Mouse (Mus musculus): ENCODE measurements around the gene Rora. TPM values are rescaled to one million over a fixed set of nuclear protein-coding genes. Genes with fewer than 3 reads are reported as not detected.

Gene Rora
- total RNA-seq, 2 experiments from 2014 or later = 58.8 to 76.8 TPM

DNA sequence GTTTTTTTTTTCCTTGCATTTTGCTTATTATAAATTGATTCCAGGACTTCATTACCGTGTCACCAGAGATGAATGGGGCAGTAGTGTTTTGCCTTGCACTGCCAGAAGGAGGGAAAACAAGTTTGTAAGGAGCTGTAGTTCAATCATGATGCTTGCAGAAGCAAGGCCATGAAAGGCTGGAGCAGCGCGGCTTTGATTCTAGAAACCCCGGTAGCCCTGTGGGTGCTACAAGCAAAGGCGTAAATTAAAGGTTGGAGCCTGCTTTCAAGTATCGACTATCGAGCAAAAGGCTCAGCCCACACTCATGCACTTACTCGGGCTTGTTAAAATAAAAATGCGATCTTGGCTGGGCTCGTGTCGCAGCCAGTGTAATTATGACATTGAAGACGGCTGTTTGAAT is 656.9 kb downstream of the Rora start:
- no peak for DNase-seq
- intact Hi-C loops (cut with DNase I) = no loop called here

DNA sequence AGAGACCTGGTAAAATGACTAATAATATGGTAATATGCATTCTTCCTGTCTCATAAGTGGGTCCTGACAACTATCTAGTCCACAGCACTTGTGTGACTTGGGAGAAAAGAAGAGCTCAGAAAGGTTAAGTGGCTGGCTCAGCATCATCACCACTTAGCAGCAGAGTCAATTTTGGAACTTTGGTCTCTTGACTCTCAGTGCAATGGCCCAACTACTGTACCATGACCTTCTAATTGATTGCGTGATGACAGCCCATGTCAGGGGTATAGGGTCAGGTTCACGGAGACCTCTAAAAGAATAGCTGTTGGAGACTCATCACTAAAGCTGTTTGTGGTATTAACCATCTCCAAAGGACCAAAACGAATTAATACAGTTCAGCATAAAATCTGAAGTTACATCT is 659.7 kb downstream of the Rora start:
- intact Hi-C loops (cut with DNase I) = no loop called here
- DNase-seq = no peak

DNA sequence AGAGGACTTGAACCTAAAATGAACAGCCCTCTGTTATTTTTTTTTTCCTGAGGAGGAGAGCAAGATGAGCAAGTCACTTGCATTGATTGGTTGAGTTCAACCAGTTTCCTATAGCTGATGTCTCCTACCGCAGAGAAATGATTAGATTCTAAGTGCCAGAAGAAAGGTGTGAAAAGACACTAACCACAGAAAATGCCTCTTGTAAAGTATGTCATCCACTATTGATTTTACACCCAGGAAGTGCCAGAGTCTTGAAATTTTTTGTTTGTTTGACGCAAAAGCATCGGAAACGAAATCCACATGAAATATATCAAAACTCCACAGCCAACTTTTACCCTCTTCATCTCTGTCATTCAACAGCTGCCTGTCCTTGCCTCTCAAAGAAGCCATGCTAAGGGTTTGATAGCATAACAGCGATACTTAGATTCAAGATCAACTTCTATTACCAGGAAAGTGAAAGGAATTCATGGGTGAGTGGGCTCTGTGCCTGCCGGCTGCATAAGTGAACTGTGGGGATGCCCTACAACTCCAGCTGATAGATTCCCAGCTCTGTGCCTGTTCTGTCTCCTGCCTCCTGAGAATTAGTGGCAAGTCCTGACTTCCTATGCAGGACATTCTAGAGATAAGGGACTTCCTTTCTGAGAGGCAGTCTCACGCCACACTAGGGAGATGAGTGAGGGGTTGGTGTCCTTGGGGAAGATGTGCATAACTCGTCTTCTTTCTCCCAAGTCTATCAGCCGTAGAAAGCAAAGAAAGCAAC is 661.0 kb downstream of the Rora start:
- intact Hi-C loops (cut with DNase I) = no loop called here
- DNase-seq = no peak

DNA sequence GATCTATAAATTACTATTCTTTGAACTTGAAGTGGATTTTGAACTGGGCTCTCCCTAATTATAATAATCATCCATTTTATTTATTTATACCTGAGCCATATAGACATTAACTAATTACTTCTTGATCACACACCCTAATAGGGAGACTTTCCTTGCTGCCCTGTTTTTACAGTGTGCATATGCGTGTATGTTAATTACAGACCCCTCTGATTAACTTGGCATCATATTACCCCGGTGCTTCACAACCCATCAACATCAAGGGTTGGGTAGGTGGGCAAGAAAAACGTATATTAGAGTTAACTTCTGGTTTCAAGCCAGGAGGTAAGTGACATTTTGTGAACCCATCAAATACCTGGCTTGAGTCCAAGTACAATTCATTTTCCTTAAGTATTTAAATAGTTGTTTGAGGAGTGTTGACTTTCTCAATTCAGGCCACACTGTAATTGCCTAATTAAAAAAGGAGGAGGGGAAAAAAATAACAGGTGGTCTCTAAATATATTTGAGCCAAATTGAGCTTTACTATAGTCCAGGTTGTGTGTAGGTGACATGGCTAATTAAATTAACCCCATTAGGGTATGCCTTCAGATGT is 664.0 kb downstream of the Rora start:
- no peak for DNase-seq
- intact Hi-C loops (cut with DNase I) = no loop called here

DNA sequence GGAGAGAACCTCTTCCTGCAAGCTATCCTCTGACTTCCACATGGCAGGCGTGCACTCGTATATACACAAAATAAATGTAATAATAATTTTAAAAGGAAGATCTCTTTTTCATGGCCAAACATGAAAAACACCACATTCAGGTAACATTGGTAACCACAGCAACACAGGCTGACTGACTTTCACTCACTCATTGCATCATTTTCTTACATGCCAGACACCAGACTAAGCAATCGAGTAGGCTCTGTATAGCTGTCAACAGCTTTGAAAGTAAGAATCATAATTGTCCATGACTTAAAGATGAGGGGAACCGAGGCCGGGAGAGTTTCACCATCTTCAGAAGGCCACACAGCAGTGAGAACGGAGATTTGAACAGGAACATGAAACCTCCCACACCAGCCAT is 665.8 kb downstream of the Rora start:
- intact Hi-C loops (cut with DNase I) = no loop called here
- DNase-seq = no peak

DNA sequence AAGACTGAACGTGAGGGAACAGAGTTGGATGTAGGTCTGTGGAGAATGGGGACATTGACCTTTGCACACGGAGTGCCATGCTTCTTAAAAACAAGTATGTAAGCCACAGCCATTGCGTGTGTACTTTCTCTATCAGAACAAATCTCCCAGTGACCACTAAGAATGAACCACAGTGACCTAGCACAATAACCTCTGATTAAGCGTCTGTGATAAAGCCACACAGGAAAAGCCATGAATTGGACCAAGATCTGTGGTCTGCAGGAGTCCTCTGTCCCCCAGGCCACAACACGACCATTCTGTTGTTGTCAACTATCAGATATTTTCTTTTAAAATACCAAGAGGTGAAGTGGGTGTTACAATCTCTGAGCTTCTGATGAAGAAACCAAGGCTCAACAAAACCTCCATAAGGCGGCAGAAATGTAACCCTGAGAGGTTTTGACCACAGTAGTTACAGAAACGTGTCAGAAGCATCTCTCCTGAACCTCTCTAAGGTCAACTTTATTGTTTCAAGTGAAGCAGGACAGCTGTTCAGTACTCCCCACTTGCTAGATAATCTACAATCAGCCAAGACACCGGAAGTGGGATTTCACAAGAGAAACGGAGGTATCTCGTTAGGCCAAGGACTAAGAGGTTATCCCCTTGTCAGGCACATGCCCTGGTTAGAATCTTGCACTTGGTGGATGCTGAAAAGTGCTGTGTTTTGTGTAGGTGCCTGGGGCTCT is 666.5 kb downstream of the Rora start:
- no peak for DNase-seq
- intact Hi-C loops (cut with DNase I) = no loop called here

DNA sequence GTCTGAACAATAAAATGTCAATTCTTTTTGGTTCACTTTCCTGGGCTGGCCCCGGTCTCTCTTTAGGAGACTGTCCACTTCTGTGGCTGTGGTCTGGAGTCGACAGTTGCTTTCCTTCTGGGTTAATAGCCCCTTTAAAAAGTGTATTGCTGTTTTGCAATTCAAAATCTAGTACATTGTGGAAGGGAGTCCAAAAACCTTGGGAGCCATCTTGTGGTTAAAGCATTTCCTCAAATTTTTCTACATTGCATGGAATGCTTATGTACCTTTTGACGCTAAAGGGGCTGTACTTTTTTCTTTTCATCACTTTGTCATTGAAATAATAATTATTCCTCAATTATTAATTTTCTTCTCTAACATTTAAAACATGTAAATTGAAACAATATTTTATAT is 667.0 kb downstream of the Rora start:
- no peak for DNase-seq
- intact Hi-C loops (cut with DNase I) = no loop called here

DNA sequence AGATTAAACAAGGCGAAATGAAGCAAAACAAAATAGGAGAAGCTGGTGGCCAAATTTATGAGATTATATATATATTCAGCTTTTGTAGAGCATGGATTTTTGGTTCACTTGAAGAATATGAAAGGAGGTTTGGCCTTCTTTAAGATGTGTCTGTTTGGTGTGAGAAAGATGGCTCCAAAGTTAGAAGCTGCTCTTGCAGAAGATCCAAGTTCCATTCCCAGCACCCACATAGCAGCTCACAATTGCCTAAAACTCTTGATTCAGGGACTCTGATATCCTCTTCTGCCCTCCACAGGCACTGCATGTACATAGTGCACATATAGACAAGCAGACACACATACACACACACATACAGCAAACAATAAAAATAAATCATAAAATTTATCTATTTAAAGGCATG is 668.4 kb downstream of the Rora start:
- no peak for DNase-seq
- intact Hi-C loops (cut with DNase I) = no loop called here

DNA sequence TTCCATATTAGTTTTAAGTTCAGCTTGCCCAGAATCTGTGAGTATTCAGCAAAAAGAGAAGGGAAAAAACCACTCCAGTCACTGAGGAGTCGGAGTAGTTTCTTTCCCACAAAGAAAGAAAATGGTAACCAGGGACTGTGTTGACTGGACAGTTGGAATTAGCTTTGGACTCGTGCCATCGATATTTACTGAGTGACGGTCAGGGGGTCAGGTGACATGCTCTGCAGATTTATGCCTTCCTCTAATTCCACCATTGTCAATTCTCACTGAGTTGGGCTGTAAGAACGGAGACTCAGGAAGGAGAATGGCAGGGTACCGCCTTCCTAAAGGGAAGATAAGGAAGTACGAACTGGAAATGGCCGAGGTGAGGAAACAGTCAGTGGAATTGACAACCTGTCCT is 670.2 kb downstream of the Rora start:
- intact Hi-C loops (cut with DNase I) = no loop called here
- DNase-seq = no peak

DNA sequence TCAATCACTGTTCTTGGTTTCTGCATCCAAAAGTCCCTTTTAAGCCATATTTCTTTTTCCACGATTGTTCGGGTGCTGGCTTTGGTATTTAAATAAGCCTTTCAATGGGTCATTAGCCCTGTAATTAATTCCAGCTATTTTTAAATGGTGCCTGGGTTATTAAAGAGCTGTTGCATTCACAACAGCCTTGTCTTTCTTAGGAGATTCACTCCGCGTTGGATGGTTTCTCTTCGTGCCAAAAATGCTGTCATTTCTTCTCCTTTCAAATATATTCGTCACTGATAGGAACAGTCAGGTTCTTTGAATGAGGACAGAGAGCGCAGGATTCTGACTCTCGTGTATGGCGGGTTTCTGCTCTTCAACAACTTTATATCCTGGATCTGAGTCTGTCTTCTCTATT is 673.5 kb downstream of the Rora start:
- intact Hi-C loops (cut with DNase I) = no loop called here
- no peak for DNase-seq

DNA sequence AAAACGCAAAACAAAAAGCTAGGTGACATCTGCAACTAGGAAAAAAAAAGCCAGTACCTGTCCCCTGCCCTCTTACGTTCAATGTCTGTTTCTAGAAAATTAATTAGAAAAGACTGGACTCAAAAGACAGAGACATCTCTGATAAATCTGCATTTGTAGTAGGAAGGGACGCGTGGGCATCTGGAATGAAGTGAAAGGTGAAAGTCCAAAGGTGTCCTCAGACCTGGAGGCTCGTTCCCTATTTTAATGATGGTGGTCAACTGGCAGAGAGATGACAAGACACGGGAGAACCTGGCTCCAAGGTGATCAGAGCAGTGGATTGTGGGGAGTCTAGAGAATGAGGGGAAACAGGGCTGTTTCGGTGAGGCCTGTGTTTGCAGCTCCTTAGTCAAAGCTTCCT is 674.0 kb downstream of the Rora start:
- no peak for DNase-seq
- intact Hi-C loops (cut with DNase I) = no loop called here

DNA sequence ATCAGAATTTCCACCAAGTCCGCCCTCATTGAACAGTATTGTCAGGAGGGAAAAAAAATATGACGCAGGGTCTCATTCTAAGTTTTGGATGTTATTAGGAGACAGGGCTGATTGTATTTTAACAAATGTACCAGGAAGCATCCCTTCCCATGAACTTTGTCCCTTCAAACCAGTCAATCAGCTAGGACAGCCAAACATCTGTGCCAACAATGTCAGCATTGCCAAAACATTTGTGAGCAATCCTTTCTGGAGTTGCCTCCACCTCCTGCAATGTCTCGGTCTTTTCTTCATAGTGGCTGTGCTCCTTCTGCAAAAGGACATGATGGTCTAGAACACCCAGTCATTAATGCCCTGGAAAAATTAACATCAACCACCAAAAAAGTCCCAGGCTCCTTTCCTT is 678.2 kb downstream of the Rora start:
- intact Hi-C loops (cut with DNase I) = no loop called here

DNA sequence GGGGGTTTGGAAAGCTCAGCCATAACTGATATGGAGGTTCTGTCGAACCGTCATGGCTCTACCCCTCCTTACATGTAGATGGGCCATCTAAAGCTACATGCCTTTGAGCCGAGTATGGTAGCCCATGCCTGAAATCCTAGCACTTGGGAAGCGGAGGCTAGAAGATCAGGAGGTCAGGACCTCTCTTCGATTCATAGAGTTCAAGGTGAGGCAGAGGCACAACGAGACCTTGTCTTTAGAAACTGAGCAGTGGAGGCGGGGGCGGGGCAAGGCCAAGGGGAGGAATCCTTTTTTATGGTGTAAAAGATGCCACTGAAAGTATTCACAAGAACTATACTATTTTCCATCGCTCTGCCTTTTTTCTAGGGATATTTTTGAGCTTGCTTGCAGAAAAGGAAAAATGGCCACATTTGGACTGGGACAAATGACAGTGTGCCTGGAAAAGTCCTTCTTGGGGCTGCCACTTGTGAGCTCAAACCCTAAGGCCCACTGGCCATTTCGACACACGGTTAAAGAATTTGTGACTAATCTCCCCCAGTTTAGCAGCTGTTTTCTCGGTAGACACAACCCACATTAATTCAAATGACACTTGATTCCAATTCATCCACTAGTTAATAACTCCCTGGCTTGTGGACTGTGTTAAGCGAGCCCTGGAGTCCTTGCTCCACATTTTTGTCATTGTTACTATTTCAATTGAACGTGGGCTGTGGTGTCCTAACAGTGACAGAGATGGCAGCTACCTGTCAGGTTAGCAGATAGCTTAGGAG is 679.4 kb downstream of the Rora start:
- DNase-seq = no peak
- intact Hi-C loops (cut with DNase I) = no loop called here

More for the DNA sequence above, 678.2 kb downstream of the Rora start:
- DNase-seq = peak in 1 of 2 experiments; percentile 41

DNA sequence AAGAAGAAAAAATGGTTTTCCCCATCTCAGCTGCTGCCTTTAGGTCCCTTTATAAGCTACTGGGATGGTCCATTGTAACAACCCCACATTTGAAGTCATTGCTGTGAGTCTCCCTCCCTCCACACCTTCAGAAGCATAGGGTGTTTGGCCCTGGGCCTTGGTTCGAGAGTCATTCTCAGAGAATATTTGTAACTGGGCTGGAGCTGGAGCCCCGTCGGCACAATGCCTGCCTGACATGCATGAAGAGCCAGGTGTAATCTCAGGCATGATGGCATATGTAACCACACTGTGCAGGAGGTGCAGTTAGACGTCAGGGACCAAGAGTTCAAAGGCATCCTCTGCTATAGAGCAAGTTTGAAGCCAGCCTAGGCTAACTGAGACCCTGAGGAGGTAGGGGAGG is 680.1 kb downstream of the Rora start:
- intact Hi-C loops (cut with DNase I) = no loop called here

DNA sequence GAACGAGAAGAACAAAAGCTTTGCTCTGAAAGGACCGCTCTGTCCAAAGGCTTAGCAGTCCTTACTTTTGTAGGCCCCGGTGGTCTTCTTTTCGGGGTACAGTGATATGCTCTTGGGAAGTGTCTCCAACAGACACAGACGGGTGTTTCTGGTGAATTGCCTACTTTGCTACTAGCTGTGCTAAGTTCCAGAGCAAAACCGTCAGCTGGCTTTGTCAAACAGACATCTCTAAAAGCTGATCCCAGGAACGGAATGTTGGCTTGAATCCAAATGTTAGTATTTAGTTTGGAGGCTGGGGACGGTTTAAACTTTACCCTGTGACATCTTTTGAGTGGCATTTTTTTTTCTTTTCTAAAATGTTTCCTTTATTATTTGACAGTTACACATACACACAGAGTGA is 680.5 kb downstream of the Rora start:
- no peak for DNase-seq
- intact Hi-C loops (cut with DNase I) = no loop called here

More for the DNA sequence above, 680.1 kb downstream of the Rora start:
- no peak for DNase-seq

DNA sequence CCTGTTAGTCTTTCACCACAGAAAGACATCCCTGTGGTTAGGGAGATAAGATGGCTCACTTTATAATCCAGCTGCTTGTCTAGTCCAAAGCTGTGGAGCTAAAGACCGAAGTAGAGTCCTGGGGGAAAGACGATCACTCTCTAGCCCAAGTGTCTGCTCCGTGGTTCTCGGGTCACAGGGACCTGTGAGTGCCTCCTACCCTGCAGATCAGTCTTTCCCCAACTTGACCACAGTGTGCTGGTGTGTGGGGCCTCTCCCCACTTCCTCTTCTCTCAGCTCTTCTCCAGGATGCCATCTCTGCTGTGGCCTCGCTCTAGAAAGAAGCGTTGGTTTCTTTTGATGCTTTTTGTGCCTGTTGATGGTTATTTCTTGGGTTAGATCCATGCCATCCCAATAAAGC is 682.5 kb downstream of the Rora start:
- no peak for DNase-seq
- intact Hi-C loops (cut with DNase I) = no loop called here

DNA sequence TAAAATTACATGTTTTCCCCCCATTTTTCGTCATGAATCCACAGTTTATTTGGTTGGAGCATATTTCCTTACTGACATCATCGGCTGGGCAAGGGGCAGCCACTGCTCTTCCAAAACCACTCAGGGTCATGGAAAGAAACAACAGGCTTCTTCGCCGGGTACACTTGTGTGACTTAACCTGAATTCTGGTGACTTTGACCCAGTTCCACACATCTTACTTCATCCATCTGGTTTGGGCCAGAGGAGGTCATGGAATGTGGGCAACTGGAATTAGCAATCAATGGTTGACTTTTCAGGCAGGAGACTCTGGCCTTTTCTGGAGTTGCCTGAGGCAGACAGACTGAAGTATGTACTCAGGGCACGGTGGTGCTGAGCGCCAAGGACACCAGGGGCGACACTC is 685.6 kb downstream of the Rora start:
- no peak for DNase-seq
- intact Hi-C loops (cut with DNase I) = no loop called here

DNA sequence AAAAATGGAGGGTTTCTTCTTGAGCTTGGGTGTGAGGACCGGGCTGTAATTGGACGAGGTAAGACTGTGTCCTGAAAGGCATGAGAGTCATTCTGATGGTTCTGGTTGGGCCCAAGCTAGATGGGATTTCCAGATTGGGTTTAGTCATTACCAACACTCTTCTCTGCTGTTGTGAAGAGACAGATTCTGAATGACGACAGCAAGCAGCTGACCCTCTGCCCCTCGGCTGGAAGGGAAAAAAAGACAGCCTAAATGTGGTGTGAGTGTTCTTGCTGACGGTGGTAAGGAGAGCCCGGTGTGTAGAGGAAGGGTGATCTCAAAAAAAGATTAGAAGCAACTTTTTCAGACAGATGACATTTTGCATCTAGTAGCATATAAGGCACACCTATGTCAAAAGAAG is 686.2 kb downstream of the Rora start:
- DNase-seq = no peak
- intact Hi-C loops (cut with DNase I) = no loop called here

DNA sequence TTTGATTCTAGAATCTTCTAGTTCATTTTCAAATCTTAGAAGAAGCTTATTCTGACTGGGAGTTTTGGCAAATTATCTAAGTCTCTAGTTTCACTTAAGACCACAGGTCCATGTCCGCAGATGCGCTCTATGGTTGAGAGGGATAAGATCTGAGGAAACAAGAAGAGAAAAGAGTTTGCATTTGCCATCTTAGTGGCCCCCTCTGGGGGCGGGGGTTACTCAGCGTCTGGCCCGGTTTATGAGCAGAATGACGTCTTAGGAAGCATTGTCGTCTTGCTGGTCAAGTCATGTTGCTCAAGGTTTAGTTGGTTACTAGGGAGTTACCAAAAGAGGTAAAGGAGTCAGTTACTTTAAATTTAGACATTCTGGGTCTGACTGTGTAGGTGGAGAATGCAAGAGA is 686.8 kb downstream of the Rora start:
- DNase-seq = no peak
- intact Hi-C loops (cut with DNase I) = no loop called here

DNA sequence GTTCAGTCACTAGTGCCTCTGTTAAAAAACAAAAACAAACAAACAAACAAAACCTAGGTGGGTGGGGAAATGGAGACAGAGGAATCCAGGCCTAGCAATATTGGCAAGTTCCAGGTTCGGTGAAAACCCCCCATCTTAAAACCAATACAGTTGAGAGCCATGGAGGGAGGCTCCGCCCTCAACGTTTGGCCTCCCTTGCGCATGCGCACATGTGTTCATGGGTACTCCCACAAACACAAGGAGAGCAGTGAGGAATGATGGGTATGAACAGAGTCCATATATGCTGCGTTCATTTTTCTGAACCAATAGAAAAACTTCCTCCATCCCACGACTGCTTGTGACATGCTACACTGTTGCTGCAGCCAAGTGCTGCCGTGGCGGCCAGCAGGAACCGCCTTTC is 690.3 kb downstream of the Rora start:
- intact Hi-C loops (cut with DNase I) = no loop called here
- no peak for DNase-seq

DNA sequence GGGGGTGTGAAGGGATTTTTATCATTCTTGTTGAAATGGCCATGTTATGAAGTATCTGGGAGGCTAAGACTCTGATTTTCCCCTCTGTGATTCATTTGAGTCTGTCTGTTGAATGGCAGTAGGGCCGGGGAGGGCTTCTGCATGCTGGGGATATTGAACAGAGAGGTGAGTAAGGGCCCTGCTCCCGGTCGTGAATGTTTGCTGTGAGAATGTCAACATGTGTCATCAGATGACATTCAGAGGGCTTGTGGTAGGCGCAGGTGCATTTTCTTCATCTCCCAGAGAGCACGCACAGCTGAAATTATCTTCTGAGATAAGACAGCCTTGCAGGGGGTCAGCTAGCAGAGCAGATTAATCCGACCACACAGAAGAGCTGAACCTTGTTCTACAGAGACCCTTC is 692.0 kb downstream of the Rora start:
- intact Hi-C loops (cut with DNase I) = no loop called here

More for the DNA sequence above, 692.0 kb downstream of the Rora start:
- no peak for DNase-seq
